Mouse (Mus musculus) embryonic fibroblast, embryonic 13.5 days (primary cell): ENCODE results near the gene Tent5b. TPM values are rescaled to one million over a fixed set of nuclear protein-coding genes. Genes with fewer than 3 reads are reported as not detected.

Experiments
- H3K27ac ChIP-seq: 2 replicates; pipeline ENCODE4 v1.5.1; 2012; ENCODE audit warnings: low read length, control low read depth, inconsistent platforms; ENCODE audit not compliant: insufficient read depth
- H3K4me1 ChIP-seq: 2 replicates; pipeline ENCODE4 v1.6.1; 2011; ENCODE audit warnings: low read length; ENCODE audit not compliant: control insufficient read depth, insufficient read depth
- H3K4me3 ChIP-seq: 2 replicates; pipeline ENCODE4 v1.5.1; 2011; ENCODE audit warnings: mild to moderate bottlenecking, control low read depth, low read length; ENCODE audit not compliant: insufficient read depth
- CTCF ChIP-seq: IDR thresholded peaks from 2 replicates; pipeline ENCODE4 v1.5.1; 2011; ENCODE audit warnings: mild to moderate bottlenecking, control low read depth, low read length, moderate library complexity, borderline replicate concordance; ENCODE audit not compliant: insufficient read depth
- POLR2A ChIP-seq: IDR thresholded peaks from 2 replicates; pipeline ENCODE4 v1.6.1; 2011; ENCODE audit warnings: low read depth, mild to moderate bottlenecking, control low read depth, low read length, moderate library complexity
- polyA plus RNA-seq: library from polyadenylated mRNA; stranded (reverse); fragments of >200 nt; gene quantifications from 2 replicates; pipeline ENCODE4 v1.2.4, GENCODE M21; 2011; ENCODE audit warnings: low read depth; ENCODE audit not compliant: missing spikeins, insufficient read length

The Tent5b gene
- polyA plus RNA-seq, 1 experiment = 9.1 TPM

DNA sequence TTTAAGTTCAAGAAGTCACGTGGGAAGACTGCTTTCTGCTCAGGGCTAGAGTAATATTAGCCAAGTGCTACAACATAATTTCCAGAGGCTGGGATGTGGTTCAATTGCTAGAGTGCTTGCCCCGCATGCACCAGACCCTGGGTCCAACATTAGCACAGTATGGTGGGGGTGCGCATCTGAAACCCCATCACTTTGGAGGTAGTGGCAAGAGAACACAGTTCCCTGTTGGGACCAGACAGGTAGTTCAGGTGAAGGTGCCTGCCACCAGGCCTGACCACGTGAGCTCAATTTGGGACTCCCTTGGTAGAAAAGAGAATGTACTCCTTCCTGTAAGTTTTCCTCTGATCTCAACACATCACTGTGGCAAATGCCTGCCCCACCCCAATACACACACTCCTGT, 14.9 kb downstream of the Tent5b start:
- TF ChIP-seq CTCF (no peak), POLR2A (no peak)
- Histone ChIP-seq H3K4me1 (peaks cover 11% of the 10 kb centered on the region), H3K27ac (no peak overlapping the region), H3K4me3 (no peak overlapping the region)

- peaks cover 11% of the 10 kb centered on the region for H3K4me1 ChIP-seq
- TF ChIP-seq POLR2A = no peak
- TF ChIP-seq CTCF = no peak
- no peak overlapping the region for H3K4me3 ChIP-seq
- no peak overlapping the region for H3K27ac ChIP-seq
These were observed 15.8 kb downstream of the Tent5b start for GRCm38 (mm10) chr4:133495711-133496110.

DNA sequence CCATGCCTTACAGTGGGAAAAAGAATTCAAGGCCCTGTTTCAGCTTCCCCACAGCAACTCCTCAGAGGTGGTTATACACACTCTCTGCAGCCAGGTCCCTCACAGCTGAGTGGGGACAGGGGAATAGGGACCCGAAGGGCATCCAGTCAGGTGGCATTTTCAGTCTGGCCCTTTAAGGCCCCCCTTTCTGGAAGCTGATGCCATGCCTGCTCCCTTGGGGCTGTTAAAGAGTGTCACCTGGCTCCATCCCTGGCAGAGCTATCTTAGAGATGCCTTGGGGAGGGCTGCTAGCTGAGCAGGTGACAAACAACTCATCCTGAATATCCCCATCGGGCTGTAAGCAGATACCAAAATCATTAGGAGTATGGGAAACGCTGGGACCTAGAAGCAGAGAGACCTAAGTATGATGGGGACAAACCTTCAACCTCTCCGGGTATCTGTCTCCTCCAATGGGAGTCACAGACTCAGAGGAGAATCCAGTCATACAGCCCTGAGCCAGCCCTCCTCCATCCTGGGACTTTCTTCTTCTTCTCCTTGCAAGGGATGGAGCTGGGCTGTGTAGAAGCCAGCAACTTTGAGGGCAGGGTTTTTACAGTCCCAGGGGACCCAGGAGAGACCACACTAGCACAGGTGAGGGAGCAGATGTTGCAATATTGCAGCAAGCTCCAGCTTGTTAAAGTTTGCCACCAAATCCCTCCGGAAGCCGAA, 17.0 kb downstream of the Tent5b start:
- TF ChIP-seq CTCF (no peak), POLR2A (no peak)
- H3K4me1 ChIP-seq = peaks cover 7% of the 10 kb centered on the region
- H3K4me3 ChIP-seq = peak overlapping the region; percentile 75
- no peak overlapping the region for H3K27ac ChIP-seq

DNA sequence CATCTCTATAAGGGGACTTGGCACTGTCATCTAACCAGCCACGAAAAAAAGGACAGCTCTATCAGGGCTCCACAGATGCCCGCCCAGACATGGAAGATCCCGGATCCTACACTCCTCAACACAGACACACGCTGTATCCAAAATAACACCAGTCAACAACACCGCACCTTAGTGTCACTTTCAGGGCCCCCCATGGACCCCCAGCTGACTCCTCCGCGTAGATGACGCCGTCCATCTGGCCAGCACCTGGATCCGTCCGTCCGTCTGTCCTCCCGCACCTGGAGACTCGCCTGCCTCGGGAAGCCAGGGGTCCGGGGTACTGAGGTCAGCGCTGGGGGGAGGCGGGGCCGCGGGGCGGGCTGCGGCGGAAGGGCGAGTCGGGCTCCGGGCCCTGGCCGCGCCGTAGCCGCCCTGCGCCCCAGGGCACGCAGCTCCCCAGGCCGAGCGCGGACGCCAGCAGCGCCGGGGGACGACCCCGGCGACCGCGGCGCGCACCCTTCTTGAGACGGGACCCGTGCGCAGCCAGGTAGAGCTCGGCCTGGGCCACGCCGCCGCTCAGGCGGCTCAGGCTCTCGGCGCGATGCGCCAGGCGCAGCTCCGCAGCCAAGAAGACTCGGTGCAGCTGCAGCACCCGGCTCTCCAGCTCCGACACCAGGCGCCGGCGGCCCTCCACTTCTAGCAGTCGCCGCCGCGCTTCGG, 17.7 kb downstream of the Tent5b start:
- Histone ChIP-seq H3K4me3 (peak overlapping the region; percentile 75), H3K4me1 (peaks cover 5% of the 10 kb centered on the region), H3K27ac (no peak overlapping the region)
- TF ChIP-seq POLR2A (no peak), CTCF (no peak)

DNA sequence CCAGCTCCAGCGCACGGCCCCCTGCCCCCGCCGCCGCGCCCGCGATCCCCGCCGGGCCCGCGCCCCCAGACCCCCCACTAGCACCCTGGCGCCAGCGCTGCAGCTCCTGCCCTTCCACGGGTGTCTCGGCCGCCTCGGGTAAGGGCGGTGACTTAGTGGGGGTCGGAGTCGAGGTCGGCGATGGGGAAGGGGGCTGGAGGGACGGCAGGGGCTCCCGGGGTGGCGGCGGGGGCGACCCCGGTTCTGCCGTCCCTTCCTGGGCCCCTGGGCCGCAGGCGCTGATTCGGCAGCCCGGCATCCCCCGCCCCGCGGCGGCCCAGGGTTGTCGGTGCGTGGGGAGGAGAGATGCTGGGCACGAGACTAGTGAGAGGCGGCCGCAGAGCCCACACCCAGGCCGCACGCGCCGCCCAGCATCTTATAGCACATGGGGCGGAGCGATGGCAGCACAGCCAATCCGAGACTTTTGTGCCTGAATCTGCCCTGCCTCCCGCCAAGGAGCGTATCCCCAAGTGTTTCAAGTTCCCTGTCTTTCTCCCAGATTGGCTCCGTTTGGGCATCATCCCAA, 18.3 kb downstream of the Tent5b start, which contains the start of gene Trnp1:
Gene Trnp1, minus strand, starts transcription at position 391 of the 565 bp plus-strand sequence.
- peak; percentile 85 for TF ChIP-seq POLR2A
- no peak for TF ChIP-seq CTCF
- H3K27ac ChIP-seq = no peak within 1 kb of the TSS
- H3K4me3 ChIP-seq = peak within 1 kb of the TSS; percentile 75
- peaks cover 5% of the 10 kb centered on the region for H3K4me1 ChIP-seq

- H3K4me3 ChIP-seq = no peak overlapping the region
- H3K4me1 ChIP-seq = peaks cover 5% of the 10 kb centered on the region; the same call in 1 of the 2 replicates
- TF ChIP-seq CTCF = no peak
- TF ChIP-seq POLR2A = no peak
- H3K27ac ChIP-seq = no peak overlapping the region
These were observed 21.6 kb downstream of the Tent5b start for GRCm38 (mm10) chr4:133501514-133501913.

- Histone ChIP-seq H3K4me1 (no peaks in the 10 kb centered on the region), H3K27ac (no peak overlapping the region), H3K4me3 (no peak overlapping the region)
- TF ChIP-seq CTCF (no peak), POLR2A (no peak)
These were observed 24.4 kb downstream of the Tent5b start for GRCm38 (mm10) chr4:133504300-133504699.

- H3K4me3 ChIP-seq = no peak overlapping the region
- H3K27ac ChIP-seq = no peak overlapping the region
- no peak for TF ChIP-seq POLR2A
- no peak for TF ChIP-seq CTCF
- H3K4me1 ChIP-seq = no peaks in the 10 kb centered on the region
These were observed 25.0 kb downstream of the Tent5b start for GRCm38 (mm10) chr4:133504755-133505485.

GRCm38 (mm10) chr4:133506573-133506972, 26.6 kb downstream of the Tent5b start:
- Histone ChIP-seq H3K27ac (no peak overlapping the region), H3K4me3 (no peak overlapping the region), H3K4me1 (no peaks in the 10 kb centered on the region)
- no peak for TF ChIP-seq POLR2A
- TF ChIP-seq CTCF = no peak

DNA sequence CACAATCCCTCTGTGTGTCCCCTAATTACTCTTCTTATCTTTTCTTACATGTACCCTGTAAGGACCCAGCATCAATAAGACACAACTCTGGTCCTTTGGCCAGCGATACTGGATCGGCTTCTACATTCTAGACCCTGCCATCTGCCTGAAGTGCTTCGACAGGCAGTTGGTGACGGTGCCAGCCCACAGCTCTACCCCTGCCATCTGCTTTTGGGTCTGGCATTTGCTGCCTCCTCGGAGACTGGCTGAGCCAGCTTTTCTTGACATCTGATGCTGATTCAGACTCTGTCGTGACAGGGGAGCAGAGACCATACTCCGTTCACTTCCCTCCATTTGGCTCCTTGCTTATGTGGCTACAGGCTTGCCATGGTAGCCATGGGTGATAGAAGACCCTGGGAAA, 29.1 kb downstream of the Tent5b start:
- H3K27ac ChIP-seq = no peak overlapping the region
- H3K4me1 ChIP-seq = no peaks in the 10 kb centered on the region
- TF ChIP-seq POLR2A (no peak), CTCF (no peak)
- H3K4me3 ChIP-seq = no peak overlapping the region
